Mouse (Mus musculus) frontal cortex, postnatal 10 days (tissue): Measurements from ENCODE around the gene R3hcc1l.

Experiments
- DNase-seq, 2 experiments: peaks; one replicate each; pipeline ENCODE4 v3.0.0; 2022; ENCODE audit warnings: low spot score in 2 of 2, mixed read lengths in 1 of 2

R3hcc1l gene

GRCm38 (mm10) chr19:42518620-42519310 lies at the start of gene R3hcc1l:
R3hcc1l (plus strand) TSS chr19:42518759.
- peak; percentile 92 to 96 for DNase-seq

DNA sequence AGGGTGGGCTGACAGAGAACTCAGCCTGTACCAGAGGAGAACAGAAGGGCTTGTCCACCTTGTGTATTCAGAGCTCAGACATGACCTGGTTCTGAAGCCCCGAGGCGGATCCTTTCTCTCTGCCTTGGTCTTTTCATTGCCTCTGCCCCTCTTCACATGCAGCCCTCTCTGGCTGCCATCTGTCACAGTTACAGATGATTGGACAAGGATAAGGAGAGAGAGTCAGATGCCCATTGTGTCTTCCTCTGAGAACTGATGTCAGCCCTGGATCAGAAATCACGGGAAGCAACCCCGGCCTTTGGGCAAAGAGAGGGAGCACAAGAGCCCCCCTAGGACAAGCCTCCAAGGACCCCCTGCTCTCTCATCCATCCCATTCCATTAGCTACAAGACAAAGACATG lies 47.0 kb upstream of the R3hcc1l start:
- DNase-seq = no peak

GRCm38 (mm10) chr19:42472831-42473230 lies 45.7 kb upstream of the R3hcc1l start:
- DNase-seq = no peak

- DNase-seq = peak in 1 of 2 experiments; percentile 36
These were observed 40.8 kb upstream of the R3hcc1l start for GRCm38 (mm10) chr19:42477769-42478168.

- DNase-seq = no peak
These were observed 40.3 kb upstream of the R3hcc1l start for GRCm38 (mm10) chr19:42478303-42478702.

GRCm38 (mm10) chr19:42485443-42485842 lies 33.1 kb upstream of the R3hcc1l start:
- no peak for DNase-seq

DNA sequence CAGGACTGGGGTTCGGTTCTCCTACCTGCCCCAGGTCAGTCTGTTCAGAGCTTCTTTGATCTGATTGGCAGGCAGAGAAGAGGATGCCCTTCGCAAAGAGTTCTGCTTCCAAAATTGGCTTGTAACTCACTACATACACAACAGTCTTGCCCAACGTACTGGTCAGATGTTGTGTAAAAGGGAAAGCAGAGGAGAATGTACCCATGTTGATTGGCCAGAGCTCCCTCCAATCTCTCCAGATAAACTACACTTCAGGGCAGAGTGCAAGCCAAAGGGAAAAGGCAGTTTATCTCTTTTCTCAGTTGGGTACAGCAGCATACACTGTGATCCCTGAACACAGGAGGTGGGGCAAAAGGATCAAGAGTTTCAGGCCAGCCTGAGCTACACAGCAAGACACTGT lies 31.3 kb upstream of the R3hcc1l start:
- DNase-seq = no peak

- peak in 1 of 2 experiments; percentile 16 for DNase-seq
These were observed 25.2 kb upstream of the R3hcc1l start for GRCm38 (mm10) chr19:42493257-42493917.

GRCm38 (mm10) chr19:42504156-42504555 lies 14.4 kb upstream of the R3hcc1l start:
- no peak for DNase-seq

DNA sequence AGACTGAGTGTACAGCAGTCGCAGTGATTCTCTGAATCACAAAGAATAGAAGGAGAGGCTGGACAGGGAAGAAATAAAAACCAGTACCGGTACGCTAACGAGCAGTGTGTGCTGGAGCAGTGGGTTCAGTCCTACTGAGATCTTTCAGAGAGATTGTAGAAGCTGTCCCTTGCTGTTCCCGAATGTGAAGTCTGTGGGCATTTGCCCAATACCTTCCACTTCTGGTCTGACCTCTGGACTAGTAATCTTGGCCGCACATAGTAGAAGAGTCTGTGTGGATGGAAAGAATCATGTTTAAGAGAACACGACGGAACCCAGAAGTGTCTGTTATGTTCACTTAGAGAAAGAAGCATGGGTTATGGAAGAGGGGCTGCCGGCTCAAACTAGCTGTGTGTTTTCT lies 8.9 kb upstream of the R3hcc1l start:
- DNase-seq = no peak

- no peak for DNase-seq
These were observed 8.0 kb upstream of the R3hcc1l start for GRCm38 (mm10) chr19:42510276-42511171.

DNA sequence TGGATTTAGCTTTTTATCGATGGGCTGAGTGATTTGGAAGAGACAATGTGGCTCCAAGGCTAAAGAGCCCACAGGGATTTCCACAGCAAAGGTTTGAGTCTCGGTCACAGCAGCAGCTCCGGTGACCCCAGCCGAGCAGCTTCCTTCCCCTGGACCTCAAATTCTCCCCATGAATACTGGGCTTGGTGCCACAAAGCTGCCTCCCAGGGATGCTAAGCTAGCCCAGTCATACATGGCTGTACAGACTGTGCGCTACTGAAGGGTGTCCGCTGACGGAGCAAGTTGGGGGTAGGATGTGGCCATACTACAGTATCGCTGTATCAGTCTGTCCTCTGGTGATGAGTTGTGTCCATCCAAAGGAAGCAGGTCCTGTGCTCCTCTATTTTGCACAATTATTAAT lies 2.9 kb upstream of the R3hcc1l start:
- no peak for DNase-seq

- no peak for DNase-seq
These were observed 2.4 kb upstream of the R3hcc1l start for GRCm38 (mm10) chr19:42516121-42516520.

DNA sequence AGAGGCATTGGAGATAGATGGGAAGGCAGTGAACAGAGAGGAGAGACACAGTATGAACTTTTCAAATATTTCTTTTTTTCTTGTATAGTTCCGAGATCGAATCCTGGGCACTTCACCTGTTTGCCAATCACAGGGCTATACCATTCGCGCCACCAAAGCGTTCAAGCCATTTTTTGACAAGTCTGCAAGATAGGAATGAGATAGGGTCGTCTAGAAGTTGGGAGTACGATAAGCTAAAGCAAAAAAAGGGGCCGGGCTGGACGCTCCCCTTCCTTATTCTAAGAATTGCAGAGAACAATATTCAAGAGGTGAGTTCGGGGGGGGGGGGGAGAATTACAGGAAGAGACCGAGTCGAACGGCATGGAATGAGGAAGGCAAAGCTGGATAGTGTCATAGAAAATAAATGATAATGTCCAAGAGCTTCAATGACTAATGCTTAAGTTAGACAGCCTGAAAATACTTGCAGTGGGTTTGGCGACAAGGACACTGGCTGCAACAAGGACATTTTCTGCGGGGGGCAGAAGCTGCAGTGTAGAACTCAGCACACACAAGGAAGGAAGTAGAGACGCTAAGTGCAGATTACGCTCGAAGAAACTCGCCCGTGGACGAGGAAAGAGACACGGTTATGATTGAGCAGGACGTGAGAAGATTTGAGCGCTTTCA lies 471 bp upstream of the R3hcc1l start:
- DNase-seq = no peak

GRCm38 (mm10) chr19:42519760-42520159 lies 1.2 kb downstream of the R3hcc1l start:
- DNase-seq = no peak

- no peak for DNase-seq
These were observed 6.1 kb downstream of the R3hcc1l start for GRCm38 (mm10) chr19:42524703-42525102.

- DNase-seq = no peak
These were observed 11.5 kb downstream of the R3hcc1l start for GRCm38 (mm10) chr19:42529992-42530437.

DNA sequence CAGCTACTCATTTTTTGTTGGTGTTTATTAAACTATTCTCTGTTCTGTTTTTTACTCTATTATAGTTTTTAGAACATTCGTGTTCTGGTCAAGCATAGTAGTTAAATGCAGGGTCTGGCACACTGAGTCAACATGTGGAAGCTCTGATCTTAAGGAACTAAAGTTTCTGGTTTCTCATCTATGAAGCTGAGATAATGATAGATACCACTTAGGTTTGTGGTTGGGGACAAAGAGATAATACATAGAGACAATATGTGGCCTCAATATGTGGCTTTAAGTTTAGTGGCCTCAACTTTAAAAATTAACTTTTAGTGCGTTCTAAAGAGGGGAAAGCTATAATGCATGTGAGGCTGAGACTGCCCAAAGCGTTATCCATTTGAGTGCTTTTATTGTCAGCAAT lies 15.9 kb downstream of the R3hcc1l start:
- no peak for DNase-seq

DNA sequence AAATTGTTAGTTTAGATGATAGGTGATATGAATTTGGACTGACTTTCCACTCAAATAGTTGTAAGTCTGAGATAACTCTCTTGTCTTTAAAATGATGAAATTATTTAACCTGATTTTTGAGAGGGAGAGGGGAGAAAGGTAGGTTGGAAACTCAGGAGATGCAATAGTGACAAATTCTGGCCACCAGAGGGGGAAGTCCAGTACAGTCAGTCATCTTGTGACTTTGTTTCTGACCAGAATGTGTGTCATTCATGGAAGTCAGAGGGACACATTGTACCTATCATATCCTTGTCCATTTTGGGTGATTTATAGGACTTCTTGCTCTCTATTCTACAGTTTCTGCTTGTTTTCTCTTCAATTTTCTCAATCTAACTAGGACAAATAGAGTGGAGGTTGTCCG lies 19.0 kb downstream of the R3hcc1l start:
- DNase-seq = no peak

DNA sequence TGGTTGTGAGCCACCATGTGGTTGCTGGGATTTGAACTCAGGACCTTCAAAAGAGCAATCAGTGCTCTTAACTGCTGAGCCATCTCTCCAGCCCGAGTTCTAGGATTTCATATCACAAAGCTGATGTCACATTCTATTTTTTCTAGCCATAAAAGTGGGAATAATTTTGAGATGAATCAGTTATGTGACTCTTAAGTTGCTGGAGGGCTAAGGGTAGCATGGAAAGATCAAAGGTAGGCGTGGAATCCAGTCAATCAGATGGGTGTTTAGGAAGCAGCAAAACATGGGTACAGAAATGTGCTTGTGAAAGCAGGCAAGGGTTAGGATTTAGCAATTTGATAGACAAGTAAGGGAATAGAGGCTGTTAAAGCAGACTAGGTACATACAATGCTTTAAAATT lies 20.4 kb downstream of the R3hcc1l start:
- no peak for DNase-seq

DNA sequence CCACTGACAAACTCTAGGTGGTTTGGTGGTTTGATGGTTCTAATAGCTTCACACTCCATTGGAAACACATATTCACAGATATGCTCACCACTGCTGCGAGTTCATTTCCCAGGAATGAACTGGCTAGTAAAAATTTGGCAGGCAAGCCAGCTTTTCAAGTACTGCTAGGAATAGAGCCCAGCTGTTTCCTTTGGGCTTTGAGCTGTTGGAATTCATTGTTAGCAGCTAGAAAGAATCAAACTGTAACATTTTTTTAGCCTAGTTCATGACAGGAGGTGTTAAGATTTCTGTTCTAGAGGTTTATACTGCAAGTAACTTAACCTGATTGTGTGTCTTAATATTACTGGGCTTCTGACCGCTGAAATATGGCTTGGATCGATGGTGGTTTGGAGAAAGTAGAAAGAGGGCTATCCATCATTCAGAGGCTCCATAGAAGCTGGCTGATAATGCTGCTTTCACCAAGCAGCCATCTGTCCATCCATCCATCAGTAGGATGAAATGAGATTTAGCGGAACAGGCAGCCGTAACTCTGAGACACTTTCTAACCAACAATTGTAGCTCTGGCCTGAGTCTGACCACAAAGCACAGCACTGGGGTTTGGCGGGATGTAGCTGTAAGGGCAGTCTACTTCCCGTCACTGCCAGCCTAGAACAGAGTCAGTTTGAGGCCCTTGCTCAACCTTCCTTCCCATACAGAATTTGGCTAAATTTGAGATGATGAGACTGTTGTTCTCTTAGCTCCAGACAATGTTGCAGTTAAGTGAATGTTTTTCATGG lies 21.0 kb downstream of the R3hcc1l start:
- no peak for DNase-seq
